Mouse (Mus musculus) heart, postnatal 4 days (tissue): Measurements from ENCODE around the gene Sun5. TPM values are rescaled to one million over a fixed set of nuclear protein-coding genes. Genes with fewer than 3 reads are reported as not detected.

Source experiments
- DNase-seq: peaks from one replicate; pipeline ENCODE4 v3.0.0; 2021
- total RNA-seq, 2 experiments: library from RNA; stranded (reverse); gene quantifications; 2 replicates each; pipeline ENCODE4 v1.2.3; 2021

The Sun5 gene
- total RNA-seq, 2 experiments from 2014 or later: not detected

- no peak for DNase-seq
Measured at GRCm38 (mm10) chr2:153808841-153809240, 62.0 kb downstream of the Sun5 start.

GRCm38 (mm10) chr2:153808146-153808545, 62.7 kb downstream of the Sun5 start:
- no peak for DNase-seq

GRCm38 (mm10) chr2:153807464-153807863, 63.4 kb downstream of the Sun5 start:
- peak; percentile 79 for DNase-seq

Other genes with a start within 250 kb of the Sun5 start
- gene Commd7, start 238.3 kb downstream of the Sun5 start, total RNA-seq: 10 to 100 TPM; 21.7 to 25.9 TPM
- gene Dnmt3b, start 221.6 kb downstream of the Sun5 start, total RNA-seq: 1 to 10 TPM; 3.0 to 3.5 TPM
- not detected for gene Dnmt3c, start 174.4 kb downstream of the Sun5 start, total RNA-seq
- 100 to 1,000 TPM; 158 to 174 TPM for gene Mapre1, start 129.8 kb downstream of the Sun5 start, total RNA-seq
- under 1 TPM; 0.26 to 0.29 TPM for gene Efcab8, start 91.2 kb downstream of the Sun5 start, total RNA-seq
- gene Bpifb2, start 4.0 kb upstream of the Sun5 start, total RNA-seq: not detected
- gene Bpifb6, start 29.3 kb upstream of the Sun5 start, total RNA-seq: not detected
- not detected for gene Bpifb3, start 47.1 kb upstream of the Sun5 start, total RNA-seq
- not detected for gene Bpifb4, start 67.1 kb upstream of the Sun5 start, total RNA-seq
- not detected for gene Bpifa6, start 103.9 kb upstream of the Sun5 start, total RNA-seq
- not detected for gene Bpifa2, start 137.2 kb upstream of the Sun5 start, total RNA-seq